Mouse (Mus musculus) cortical plate, adult 2 months (tissue): Measurements from ENCODE around the gene Cog7.

Source experiments
- CTCF ChIP-seq: fragments of 200-500 bp; IDR thresholded peaks from 2 replicates; pipeline ENCODE4 v1.5.1; 2011; ENCODE audit warnings: mild to moderate bottlenecking, control low read depth, low read length; ENCODE audit not compliant: insufficient read depth; ENCODE audit errors: extremely low read depth
- POLR2A ChIP-seq: fragments of 200-500 bp; IDR thresholded peaks from 2 replicates; pipeline ENCODE4 v1.6.1; 2011; ENCODE audit warnings: mild to moderate bottlenecking, low read length, control low read depth; ENCODE audit not compliant: insufficient read depth; ENCODE audit errors: extremely low read depth

- TF ChIP-seq POLR2A (no peak), CTCF (no peak)
These were observed 30.9 kb upstream of the Cog7 start for GRCm38 (mm10) chr7:122012370-122012769.
